Mouse (Mus musculus) E14TG2a.4 (cell line): ENCODE measurements around the gene Selenoo.

Experiments used
- H3K27me3 ChIP-seq: 2 replicates; pipeline ENCODE4 v1.6.1; 2014; ENCODE audit warnings: low read length, control low read depth; ENCODE audit not compliant: insufficient read depth
- H3K36me3 ChIP-seq: 2 replicates; pipeline ENCODE4 v1.6.1; 2014; ENCODE audit warnings: low read length, control low read depth; ENCODE audit not compliant: insufficient read depth
- H3K4me1 ChIP-seq: replicated peaks from 2 replicates; pipeline ENCODE4 v1.6.1; 2014; ENCODE audit warnings: low read depth, low read length, control low read depth
- H3K4me3 ChIP-seq: replicated peaks from 2 replicates; pipeline ENCODE4 v1.5.1; 2014; ENCODE audit warnings: mild to moderate bottlenecking, low read length
- H3K9me3 ChIP-seq: 2 replicates; pipeline ENCODE4 v1.6.1; 2014; ENCODE audit warnings: low read length, control low read depth
- CTCF ChIP-seq: conservative IDR thresholded peaks from 2 replicates; pipeline ENCODE4 v1.5.1; 2014; ENCODE audit warnings: low read length
- NANOG ChIP-seq: IDR thresholded peaks from 2 replicates; pipeline ENCODE4 v1.6.1; 2014; ENCODE audit warnings: borderline replicate concordance, low read length, mixed read lengths
- POU5F1 ChIP-seq: IDR thresholded peaks from 2 replicates; pipeline ENCODE4 v1.6.1; 2014; ENCODE audit warnings: low read length, borderline replicate concordance

Selenoo gene

GRCm38 (mm10) chr15:89088607-89089247, at the start of gene Selenoo:
Gene Selenoo (plus strand): TSS chr15:89089084.
- Histone ChIP-seq H3K4me1 (peaks cover 25% of the 10 kb centered on the region), H3K36me3 (peaks cover 35% of the 10 kb centered on the region), H3K4me3 (peak within 1 kb of the TSS; percentile 92), H3K9me3 (no peaks in the 10 kb centered on the region), H3K27me3 (peaks cover 16% of the 10 kb centered on the region)
- TF ChIP-seq POU5F1: no peak
- TF ChIP-seq CTCF: no peak

- Histone ChIP-seq H3K4me3 (no peak overlapping the region), H3K27me3 (no peaks in the 10 kb centered on the region), H3K36me3 (no peaks in the 10 kb centered on the region), H3K9me3 (peaks cover 5% of the 10 kb centered on the region; the same call in 1 of the 2 replicates), H3K4me1 (no peaks in the 10 kb centered on the region)
- TF ChIP-seq CTCF (peak; percentile 37), NANOG (no peak)
Observed at GRCm38 (mm10) chr15:89044381-89044780, 44.5 kb upstream of the Selenoo start.

GRCm38 (mm10) chr15:89046356-89046755, 42.5 kb upstream of the Selenoo start:
- no peak for TF ChIP-seq CTCF
- no peak for TF ChIP-seq POU5F1
- no peak for TF ChIP-seq NANOG
- H3K4me3 ChIP-seq: no peak overlapping the region
- 0 out of 2 replicates have a peak, but pooled peaks cover under 1% of the 10 kb centered on the region for H3K9me3 ChIP-seq
- no peaks in the 10 kb centered on the region for H3K36me3 ChIP-seq
- no peaks in the 10 kb centered on the region for H3K27me3 ChIP-seq
- no peaks in the 10 kb centered on the region for H3K4me1 ChIP-seq

- H3K4me1 ChIP-seq: peaks cover 10% of the 10 kb centered on the region
- H3K27me3 ChIP-seq: peaks cover 56% of the 10 kb centered on the region
- H3K4me3 ChIP-seq: no peak overlapping the region
- no peak for TF ChIP-seq CTCF
- no peak for TF ChIP-seq NANOG
- H3K9me3 ChIP-seq: no peaks in the 10 kb centered on the region
- no peaks in the 10 kb centered on the region for H3K36me3 ChIP-seq
Observed at GRCm38 (mm10) chr15:89054666-89055065, 34.2 kb upstream of the Selenoo start.

GRCm38 (mm10) chr15:89058736-89059135, 30.1 kb upstream of the Selenoo start:
- no peaks in the 10 kb centered on the region for H3K9me3 ChIP-seq
- TF ChIP-seq NANOG: no peak
- no peak for TF ChIP-seq CTCF
- TF ChIP-seq POU5F1: no peak
- H3K4me3 ChIP-seq: peak overlapping the region; percentile 76
- H3K27me3 ChIP-seq: peaks cover 84% of the 10 kb centered on the region
- H3K4me1 ChIP-seq: peaks cover 17% of the 10 kb centered on the region
- no peaks in the 10 kb centered on the region for H3K36me3 ChIP-seq

- no peaks in the 10 kb centered on the region for H3K9me3 ChIP-seq
- TF ChIP-seq CTCF (no peak), POU5F1 (no peak), NANOG (no peak)
- peaks cover 89% of the 10 kb centered on the region for H3K27me3 ChIP-seq
- no peaks in the 10 kb centered on the region for H3K36me3 ChIP-seq
- H3K4me1 ChIP-seq: peaks cover 17% of the 10 kb centered on the region
- peak within 1 kb of the TSS; percentile 81 for H3K4me3 ChIP-seq
Observed at GRCm38 (mm10) chr15:89059161-89059931, 29.5 kb upstream of the Selenoo start, which contains the start of gene Panx2. Gene Panx2 (plus strand): TSS chr15:89059734.

- Histone ChIP-seq H3K27me3 (peaks cover 90% of the 10 kb centered on the region), H3K4me1 (peaks cover 17% of the 10 kb centered on the region), H3K9me3 (no peaks in the 10 kb centered on the region), H3K36me3 (no peaks in the 10 kb centered on the region), H3K4me3 (peak overlapping the region; percentile 81)
- TF ChIP-seq POU5F1 (no peak), CTCF (no peak), NANOG (no peak)
Observed at GRCm38 (mm10) chr15:89060032-89060681, 28.7 kb upstream of the Selenoo start.

- Histone ChIP-seq H3K36me3 (no peaks in the 10 kb centered on the region), H3K4me3 (peak overlapping the region; percentile 81; the same call in 1 of the 2 replicates), H3K9me3 (no peaks in the 10 kb centered on the region), H3K27me3 (peaks cover 91% of the 10 kb centered on the region), H3K4me1 (peaks cover 17% of the 10 kb centered on the region)
- no peak for TF ChIP-seq NANOG
- no peak for TF ChIP-seq POU5F1
- TF ChIP-seq CTCF: no peak
Observed at GRCm38 (mm10) chr15:89060811-89061460, 27.9 kb upstream of the Selenoo start.
